ENCODE assay signal across 9 mouse cellular contexts in the genomic region with DNA sequence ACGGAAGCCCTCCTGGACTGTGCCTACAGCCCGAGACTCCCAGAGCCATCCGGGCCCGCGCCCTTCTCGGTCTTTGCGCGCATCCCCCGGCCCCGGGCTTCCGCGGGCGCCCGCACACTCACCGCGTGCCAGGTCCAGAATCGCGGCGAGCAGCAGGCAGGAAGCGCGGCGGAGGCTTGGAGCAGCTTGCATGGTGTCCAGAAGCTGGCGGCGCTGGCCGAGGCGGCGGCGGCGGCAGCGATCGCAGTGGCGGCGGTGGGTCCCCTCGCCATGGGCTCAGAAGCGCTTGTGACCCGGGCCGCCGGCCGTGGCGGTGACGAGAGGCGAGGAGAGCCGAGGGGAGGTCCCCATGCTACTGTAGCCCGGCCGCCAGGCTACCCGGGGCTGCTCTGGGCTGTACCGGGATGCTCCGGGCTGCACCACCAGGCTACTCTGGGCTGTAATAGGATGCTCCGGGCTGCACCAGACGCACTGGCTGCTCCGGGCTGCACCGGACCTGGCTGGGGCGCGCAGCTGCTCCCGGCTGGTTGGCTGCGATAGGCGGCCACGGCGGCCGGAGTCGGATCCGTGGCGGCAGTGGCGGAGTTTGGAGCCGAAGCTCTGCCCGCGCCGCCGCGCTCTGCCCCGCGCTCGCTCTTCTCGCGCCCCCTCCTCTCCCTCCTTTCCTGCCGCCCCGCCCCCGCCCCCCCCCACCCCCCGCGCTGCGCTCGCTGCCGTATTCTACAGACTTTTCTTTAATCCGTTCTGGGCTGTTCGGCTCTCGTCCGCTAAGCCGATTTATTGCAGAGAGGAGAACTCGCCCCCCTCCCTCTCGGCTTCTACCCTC. TPM values are rescaled to one million over a fixed set of nuclear protein-coding genes. Genes with fewer than 3 reads are reported as not detected.
DNase-seq lines count a peak whose midpoint lies in the region; ATAC-seq lines count a peak whose summit lies in the region.
"Had no signal": no experiment of that assay in that cellular context is flagged by ENCODE, and none has a peak within 500 bp of the region (broad histone marks: within the 10 kb centered on the region; RNA-seq: fewer than 3 reads in every experiment).

A gene (minus strand): TSS at position 605 of the 826 bp plus-strand sequence.

- no peak for DNase-seq in heart, embryonic 10.5 days (ENCODE audit: low spot score)
- DNase-seq in heart, postnatal 36 days, result no peak
- peak; percentile 52 for DNase-seq in R1 (ENCODE audit: low read depth, low spot score)
- peak; percentile 63 for DNase-seq in embryonic facial prominence, embryonic 11.5 days (ENCODE audit: low spot score)
- DNase-seq in kidney, postnatal 4 days, result peak; percentile 45 to 52

- peak; percentile 56 for ATAC-seq in embryonic facial prominence, embryonic 11.5 days (replicated peaks; ENCODE audit: insufficient number of reproducible peaks, low FRiP score, low TSS enrichment, low read depth)
- peak; percentile 83 for ATAC-seq in midbrain, embryonic 15.5 days (replicated peaks)
- ATAC-seq in megakaryocyte progenitor cell, adult 5-6 weeks (replicated peaks; ENCODE audit: poor library complexity), result no peak
- no peak for ATAC-seq in monocyte, adult 5-6 weeks (replicated peaks; ENCODE audit: insufficient number of reproducible peaks, low FRiP score, low TSS enrichment, poor library complexity, severe bottlenecking)

- H3K9ac ChIP-seq in embryonic facial prominence, embryonic 11.5 days (replicated peaks; ENCODE audit: low read length), result peak within 1 kb of the TSS; percentile 28
- H3K9ac ChIP-seq in midbrain, embryonic 15.5 days, result peak within 1 kb of the TSS; percentile 91

- H3K4me2 ChIP-seq in embryonic facial prominence, embryonic 11.5 days (ENCODE audit: low read depth, low read length), result peak within 1 kb of the TSS; percentile 62
- peak within 1 kb of the TSS; percentile 85 for H3K4me2 ChIP-seq in midbrain, embryonic 15.5 days

- intact Hi-C loops in heart, postnatal 36 days (cut with DNase I), result no loop called here

- 1% methylated on average over 73 of the region's 90 CpGs for WGBS in heart, embryonic 10.5 days
- WGBS in embryonic facial prominence, embryonic 11.5 days, result under 1% methylated on average over 76 of the region's 90 CpGs
- under 1% methylated on average over 77 of the region's 90 CpGs for WGBS in midbrain, embryonic 15.5 days

- H3K27me3 ChIP-seq in heart, embryonic 10.5 days (ENCODE audit: insufficient read depth, poor library complexity, severe bottlenecking), result peaks cover 99% of the 10 kb centered on the region
- peaks cover 76% of the 10 kb centered on the region for H3K27me3 ChIP-seq in embryonic facial prominence, embryonic 11.5 days (ENCODE audit: control insufficient read depth, insufficient read depth, low read length)
- H3K27me3 ChIP-seq in midbrain, embryonic 15.5 days (replicated peaks), result peaks cover 30% of the 10 kb centered on the region

- H3K36me3 ChIP-seq in heart, embryonic 10.5 days, result no peaks in the 10 kb centered on the region
- no peaks in the 10 kb centered on the region for H3K36me3 ChIP-seq in embryonic facial prominence, embryonic 11.5 days (replicated peaks; ENCODE audit: control insufficient read depth, insufficient read depth, low read depth, low read length)
- no peaks in the 10 kb centered on the region for H3K36me3 ChIP-seq in midbrain, embryonic 15.5 days (replicated peaks)

- no peaks in the 10 kb centered on the region for H3K9me3 ChIP-seq in heart, embryonic 10.5 days
- no peaks in the 10 kb centered on the region for H3K9me3 ChIP-seq in embryonic facial prominence, embryonic 11.5 days (replicated peaks; ENCODE audit: control insufficient read depth, low read length)
- H3K9me3 ChIP-seq in midbrain, embryonic 15.5 days, result no peaks in the 10 kb centered on the region

- no peak within 1 kb of the TSS for H3K27ac ChIP-seq in heart, embryonic 10.5 days
- H3K27ac ChIP-seq in embryonic facial prominence, embryonic 11.5 days (replicated peaks; ENCODE audit: low read depth, low read length), result no peak within 1 kb of the TSS
- peak within 1 kb of the TSS; percentile 91 for H3K27ac ChIP-seq in midbrain, embryonic 15.5 days

- peak within 1 kb of the TSS; percentile 53 for H3K4me3 ChIP-seq in heart, embryonic 10.5 days
- H3K4me3 ChIP-seq in embryonic facial prominence, embryonic 11.5 days (ENCODE audit: low read depth, low read length), result peak within 1 kb of the TSS; percentile 31
- H3K4me3 ChIP-seq in midbrain, embryonic 15.5 days, result peak within 1 kb of the TSS; percentile 82

- H3K4me1 ChIP-seq in heart, embryonic 10.5 days, result peaks cover 25% of the 10 kb centered on the region
- no peaks in the 10 kb centered on the region; the same call in 1 of the 2 replicates for H3K4me1 ChIP-seq in embryonic facial prominence, embryonic 11.5 days (ENCODE audit: control insufficient read depth, insufficient read depth, low read length)
- peaks cover 64% of the 10 kb centered on the region for H3K4me1 ChIP-seq in midbrain, embryonic 15.5 days

RNA-seq across cellular contexts. Expression of the gene that starts here (rescaled TPM):
- 0.16 and 0.68 TPM in 2 replicates for polyA plus RNA-seq in heart, embryonic 10.5 days (2016; fragmentation: Nextera tagmentation; extraction: Ambion mirVana)
- total RNA-seq in heart, postnatal 36 days (2021), result under 1 TPM in 1 of 2 experiments, not detected in 1; 0.33 TPM
- polyA plus RNA-seq in embryonic facial prominence, embryonic 11.5 days (2014; fragmentation: Nextera tagmentation; extraction: Ambion mirVana), result 0.95 and 2.4 TPM in 2 replicates
- 93.1 and 96.3 TPM in 2 replicates for polyA plus RNA-seq in midbrain, embryonic 15.5 days (2015; fragmentation: Nextera tagmentation; extraction: Ambion mirVana)
- not detected in 2 replicates for total RNA-seq in megakaryocyte progenitor cell, adult 5-6 weeks (2015)
- total RNA-seq in megakaryocyte progenitor cell, adult 5-6 weeks (2017), result not detected in 2 replicates
- total RNA-seq in monocyte, adult 5-6 weeks (2017), result not detected in 3 replicates
- total RNA-seq: CH12.LX had no signal

Comparison
In these comparisons a context has a peak if more than half of its experiments do, and no peak if none do; other contexts are left out.
1. RNA of the gene that starts here (polyA plus RNA-seq): 93.1 to 96.3 TPM in midbrain, embryonic 15.5 days; 0.95 to 2.4 TPM in embryonic facial prominence, embryonic 11.5 days and 0.16 to 0.68 TPM in heart, embryonic 10.5 days; every median in the first group is over 10 times any median in the second.
2. DNase-seq: peak in R1 (single experiment), embryonic facial prominence, embryonic 11.5 days (single experiment) and kidney, postnatal 4 days (2 of 2); none in heart, embryonic 10.5 days (single experiment) and heart, postnatal 36 days (0 of 2).
3. H3K4me3 ChIP-seq: peak in every context shown above with its lines; median percentile 82 in midbrain, embryonic 15.5 days; 53 in heart, embryonic 10.5 days; 31 in embryonic facial prominence, embryonic 11.5 days.
4. ATAC-seq: peak in embryonic facial prominence, embryonic 11.5 days (single experiment) and midbrain, embryonic 15.5 days (single experiment); none in megakaryocyte progenitor cell, adult 5-6 weeks (single experiment) and monocyte, adult 5-6 weeks (single experiment).